Comparison of ENCODE assay signal across 21 mouse cellular contexts in genomic region chr1:120403304-120403703, GRCm38 (mm10).
DNase-seq lines count a peak whose midpoint lies in the region; ATAC-seq and TF ChIP-seq lines count a peak whose summit lies in the region.
"Had no signal": no experiment of that assay in that cellular context is flagged by ENCODE, and none has a peak within 500 bp of the region (broad histone marks: within the 10 kb centered on the region; RNA-seq: fewer than 3 reads in every experiment).

No protein-coding gene starts in this region.

- peak; percentile 56 for TF ChIP-seq RAD21 in CH12.LX (IDR thresholded peaks at IDR 0.05; ENCODE audit: low read depth, low read length)

- in situ Hi-C loops in CH12.LX (cut with MboI; ENCODE audit: low pct_ligation_motif_present, low pct_unique_long_range_greater_than_20kb, low sequenced_read_pairs), result loop anchor here (25.0 kb wide), 1 partner anchor 134 kb away; no protein-coding TSS in a partner anchor

- H3K9ac ChIP-seq in kidney, postnatal 0 days (ENCODE audit: low read depth, low read length), result no peak overlapping the region
- no peak overlapping the region for H3K9ac ChIP-seq in kidney, embryonic 15.5 days
- H3K9ac ChIP-seq in CH12.LX (ENCODE audit: insufficient read depth, low read depth), result no peak overlapping the region
- no peak overlapping the region for H3K9ac ChIP-seq in hindbrain, embryonic 16.5 days (ENCODE audit: low read depth, low read length)
- H3K9ac ChIP-seq: forebrain, embryonic 13.5 days; heart, embryonic 13.5 days; hindbrain, embryonic 14.5 days had no signal

- H3K27ac ChIP-seq in kidney, postnatal 0 days, result no peak overlapping the region
- no peak overlapping the region for H3K27ac ChIP-seq in kidney, embryonic 15.5 days
- no peak overlapping the region for H3K27ac ChIP-seq in CH12.LX (ENCODE audit: insufficient read depth, low read depth)
- H3K27ac ChIP-seq in hindbrain, embryonic 16.5 days (ENCODE audit: low read depth, low read length), result no peak overlapping the region
- H3K27ac ChIP-seq: forebrain, embryonic 10.5 days; forebrain, embryonic 13.5 days; heart, adult 2 months; heart, embryonic 10.5 days; heart, embryonic 13.5 days; hindbrain, embryonic 14.5 days had no signal

- H3K9me3 ChIP-seq in kidney, postnatal 0 days (replicated peaks; ENCODE audit: low read length), result no peaks in the 10 kb centered on the region
- H3K9me3 ChIP-seq in kidney, embryonic 15.5 days (replicated peaks), result no peaks in the 10 kb centered on the region
- no peaks in the 10 kb centered on the region for H3K9me3 ChIP-seq in CH12.LX (replicated peaks; ENCODE audit: low read length)
- no peaks in the 10 kb centered on the region for H3K9me3 ChIP-seq in hindbrain, embryonic 16.5 days (ENCODE audit: control insufficient read depth, low read length)
- H3K9me3 ChIP-seq: forebrain, embryonic 10.5 days; forebrain, embryonic 13.5 days; heart, embryonic 10.5 days; heart, embryonic 13.5 days had no signal

- peak; percentile 18; the same call in 1 of the 2 replicates for TF ChIP-seq CTCF in kidney, postnatal 0 days (IDR thresholded peaks at IDR 0.05; ENCODE audit: low read depth)
- peak in 1 of 2 experiments; percentile 61; a peak in 2 of 4 replicates for TF ChIP-seq CTCF in CH12.LX (conservative IDR thresholded peaks at IDR 0.05 in 1 of 2, IDR thresholded peaks at IDR 0.05 in 1 of 2; ENCODE audit: low read depth in 2 of 2, low read length in 2 of 2)

- no peak for TF ChIP-seq POLR2A in CH12.LX (IDR thresholded peaks at IDR 0.05; ENCODE audit: low read depth, low read length)

- H3K4me2 ChIP-seq in kidney, postnatal 0 days (ENCODE audit: low read length), result no peak overlapping the region
- no peak overlapping the region for H3K4me2 ChIP-seq in kidney, embryonic 15.5 days
- H3K4me2 ChIP-seq in CH12.LX (ENCODE audit: insufficient read depth, low read depth, poor library complexity, severe bottlenecking), result no peak overlapping the region
- no peak overlapping the region for H3K4me2 ChIP-seq in hindbrain, embryonic 16.5 days (ENCODE audit: low read length)
- H3K4me2 ChIP-seq: forebrain, embryonic 13.5 days; heart, embryonic 13.5 days; hindbrain, embryonic 14.5 days had no signal

- no peaks in the 10 kb centered on the region for H3K79me2 ChIP-seq in CH12.LX (replicated peaks; ENCODE audit: control insufficient read depth, extremely low read depth, insufficient read depth, poor library complexity, severe bottlenecking)

- no peaks in the 10 kb centered on the region for H3K36me3 ChIP-seq in kidney, postnatal 0 days (ENCODE audit: insufficient read depth, low read length)
- H3K36me3 ChIP-seq in kidney, embryonic 15.5 days, result no peaks in the 10 kb centered on the region
- H3K36me3 ChIP-seq in CH12.LX (replicated peaks in 1 of 2; ENCODE audit: control insufficient read depth in 1 of 2, insufficient read depth in 1 of 2, low read length in 1 of 2), result no peaks in the 10 kb centered on the region
- no peaks in the 10 kb centered on the region for H3K36me3 ChIP-seq in hindbrain, embryonic 16.5 days (ENCODE audit: control insufficient read depth, insufficient read depth, low read length)
- H3K36me3 ChIP-seq: forebrain, embryonic 10.5 days; heart, embryonic 10.5 days; heart, embryonic 13.5 days had no signal

- dilution Hi-C loops in CH12.LX (cut with MboI; ENCODE audit: extremely low pct_ligation_motif_present, extremely low pct_unique_long_range_greater_than_20kb, low sequenced_read_pairs), result no loop called here

- no peak for ATAC-seq in kidney, postnatal 0 days (replicated peaks; ENCODE audit: low FRiP score, low read depth)
- ATAC-seq in kidney, embryonic 15.5 days (replicated peaks; ENCODE audit: low FRiP score), result no peak
- ATAC-seq in hindbrain, embryonic 16.5 days, result no peak
- ATAC-seq: activated CD4-positive, CD25-positive, alpha-beta regulatory T cell, adult 4 months; forebrain, embryonic 13.5 days; forebrain, embryonic 16.5 days had no signal

- no peak for TF ChIP-seq EP300 in CH12.LX (IDR thresholded peaks at IDR 0.05; ENCODE audit: low read length)

- H3K4me1 ChIP-seq in kidney, postnatal 0 days (replicated peaks; ENCODE audit: insufficient read depth, low read length), result no peaks in the 10 kb centered on the region
- H3K4me1 ChIP-seq in kidney, embryonic 15.5 days, result no peaks in the 10 kb centered on the region
- peaks cover 0 to 2% of the 10 kb centered on the region in 2 experiments; a peak in 2 of 4 replicates for H3K4me1 ChIP-seq in CH12.LX (ENCODE audit: control insufficient read depth in 1 of 2, insufficient read depth in 2 of 2)
- no peaks in the 10 kb centered on the region for H3K4me1 ChIP-seq in hindbrain, embryonic 16.5 days (ENCODE audit: control insufficient read depth, insufficient read depth, low read depth, low read length)
- H3K4me1 ChIP-seq: forebrain, embryonic 13.5 days; heart, embryonic 10.5 days; heart, embryonic 13.5 days had no signal

- H3K4me3 ChIP-seq in kidney, postnatal 0 days (replicated peaks; ENCODE audit: low read depth, low read length), result no peak overlapping the region
- no peak overlapping the region for H3K4me3 ChIP-seq in kidney, embryonic 15.5 days (replicated peaks)
- H3K4me3 ChIP-seq in CH12.LX (replicated peaks in 1 of 3; ENCODE audit: low read depth in 2 of 3, low read length in 2 of 3, poor library complexity in 1 of 3), result no peak overlapping the region
- H3K4me3 ChIP-seq in hindbrain, embryonic 16.5 days (ENCODE audit: low read length), result no peak overlapping the region
- H3K4me3 ChIP-seq: forebrain, embryonic 10.5 days; forebrain, embryonic 13.5 days; heart, adult 2 months; heart, embryonic 10.5 days; heart, embryonic 13.5 days had no signal

- no peaks in the 10 kb centered on the region for H3K27me3 ChIP-seq in kidney, postnatal 0 days (ENCODE audit: insufficient read depth, low read length)
- no peaks in the 10 kb centered on the region for H3K27me3 ChIP-seq in kidney, embryonic 15.5 days
- no peaks in the 10 kb centered on the region for H3K27me3 ChIP-seq in CH12.LX (replicated peaks)
- no peaks in the 10 kb centered on the region for H3K27me3 ChIP-seq in hindbrain, embryonic 16.5 days (replicated peaks; ENCODE audit: control insufficient read depth, insufficient read depth, low read length)
- H3K27me3 ChIP-seq: forebrain, embryonic 13.5 days had no signal

- no peak for DNase-seq in kidney, postnatal 0 days (ENCODE audit: low spot score)
- peak; percentile 8 for DNase-seq in A20 (ENCODE audit: low read depth, low spot score)
- DNase-seq in CH12.LX (ENCODE audit: extremely low read depth), result peak; percentile 8
- DNase-seq in cerebellum, adult 9-11 months, result no peak
- DNase-seq: adrenal gland, postnatal 14 days; cerebellum, adult 11-12 months; cerebellum, adult 8-10 months; gastrocnemius, postnatal 10 days; gastrocnemius, postnatal 36 days; heart, adult 2 months; heart, postnatal 14 days; heart, postnatal 4 days had no signal

- 72% methylated on average over 10 of the region's 10 CpGs for WGBS in kidney, postnatal 0 days
- 71% methylated on average over 10 of the region's 10 CpGs for WGBS in kidney, embryonic 15.5 days
- 82% methylated on average over 10 of the region's 10 CpGs for WGBS in hindbrain, embryonic 16.5 days

TF ChIP-seq in CH12.LX, 34 proteins besides CTCF, POLR2A, EP300 and RAD21:
- TF ChIP-seq ZKSCAN1 (IDR thresholded peaks at IDR 0.05; ENCODE audit: borderline replicate concordance, low read depth, low read length) (no peak), SMC3 (IDR thresholded peaks at IDR 0.05; ENCODE audit: low read depth, low read length) (peak; percentile 76)

Comparison
In these comparisons a context has a peak if more than half of its experiments do, and no peak if none do; other contexts are left out.
1. DNase-seq: peak in A20 (single experiment) and CH12.LX (single experiment); none in kidney, postnatal 0 days (single experiment) and cerebellum, adult 9-11 months (single experiment).